Mouse (Mus musculus) midbrain, embryonic 14.5 days (tissue): ENCODE measurements around the gene Gm14085. TPM values are rescaled to one million over a fixed set of nuclear protein-coding genes. Genes with fewer than 3 reads are reported as not detected.
"Not testable (repeated sequence)": the region's sequence is repeated elsewhere in the genome, so short reads cannot be mapped to it uniquely, and the experiment has no call there.

Experiments
- ATAC-seq: fragments of 200-750 bp; cut with Nextera tagmentation; 2 replicates; pipeline ENCODE4 v1.8.0; 2017; ENCODE audit warnings: moderate number of reproducible peaks, moderate library complexity; ENCODE audit not compliant: low FRiP score, low TSS enrichment
- DNase-seq: peaks from one replicate; pipeline ENCODE4 v3.0.0-alpha.2; 2015
- H3K27ac ChIP-seq: fragments of 300-500 bp; sonication (generic); replicated peaks from 2 replicates; pipeline ENCODE4 v1.5.1; 2014; ENCODE audit warnings: mild to moderate bottlenecking, low read depth, low read length, moderate library complexity
- H3K27me3 ChIP-seq: fragments of 300-500 bp; sonication (generic); 2 replicates; pipeline ENCODE4 v1.6.1; 2014; ENCODE audit warnings: low read length, control low read depth, mixed read lengths; ENCODE audit not compliant: control insufficient read depth, insufficient read depth
- H3K36me3 ChIP-seq: fragments of 300-500 bp; sonication (generic); 2 replicates; pipeline ENCODE4 v1.6.1; 2014; ENCODE audit warnings: low read length, control low read depth; ENCODE audit not compliant: control insufficient read depth, insufficient read depth
- H3K4me1 ChIP-seq: fragments of 300-500 bp; sonication (generic); 2 replicates; pipeline ENCODE4 v1.6.1; 2014; ENCODE audit warnings: mild to moderate bottlenecking, antibody characterized with exemption, low read length, control low read depth; ENCODE audit not compliant: control insufficient read depth, insufficient read depth
- H3K4me2 ChIP-seq: fragments of 300-500 bp; sonication (generic); 2 replicates; pipeline ENCODE4 v1.6.1; 2014; ENCODE audit warnings: mild to moderate bottlenecking, low read length, moderate library complexity
- H3K4me3 ChIP-seq: fragments of 300-500 bp; sonication (generic); replicated peaks from 2 replicates; pipeline ENCODE4 v1.5.1; 2014; ENCODE audit warnings: low read depth, low read length
- H3K9ac ChIP-seq: fragments of 300-500 bp; sonication (generic); replicated peaks from 2 replicates; pipeline ENCODE4 v1.6.1; 2014; ENCODE audit warnings: mild to moderate bottlenecking, low read length, moderate library complexity
- H3K9me3 ChIP-seq: fragments of 300-500 bp; sonication (generic); 2 replicates; pipeline ENCODE4 v1.6.1; 2016; ENCODE audit warnings: low read length, control low read depth, mixed read lengths; ENCODE audit not compliant: control insufficient read depth
- WGBS: fragments of 180-500 bp; shearing (Covaris S2); extraction: QIAGEN DNeasy Blood & Tissue Kit; methylation state at CpG from one replicate; pipeline ENCODE4 v1.1.7; 2014; 5-methylcytosine and 5-hydroxymethylcytosine counted together
- polyA plus RNA-seq: library from polyadenylated mRNA; unstranded; fragments of >200 nt; fragmentation: Nextera tagmentation; extraction: Ambion mirVana; gene quantifications from 2 replicates; pipeline ENCODE4 v1.2.1, GENCODE M21; 2014

Gm14085 gene
- polyA plus RNA-seq, 1 experiment from 2014 or later = not detected

GRCm38 (mm10) chr2:122469221-122469620 is 15.5 kb upstream of the Gm14085 start:
- H3K27me3 ChIP-seq = no peaks in the 10 kb centered on the region
- no peaks in the 10 kb centered on the region for H3K9me3 ChIP-seq
- no peak overlapping the region for H3K4me3 ChIP-seq
- no peak overlapping the region for H3K27ac ChIP-seq
- no peak overlapping the region for H3K9ac ChIP-seq
- ATAC-seq (no peak), DNase-seq (no peak)
- no peak overlapping the region for H3K4me2 ChIP-seq
- 0 out of 2 replicates have a peak, but pooled peaks cover 7% of the 10 kb centered on the region for H3K4me1 ChIP-seq
- H3K36me3 ChIP-seq = no peaks in the 10 kb centered on the region
- 96% methylated on average over 3 of the region's 3 CpGs for WGBS

- no peaks in the 10 kb centered on the region for H3K27me3 ChIP-seq
- ATAC-seq = no peak
Measured at GRCm38 (mm10) chr2:122476585-122476984, 8.2 kb upstream of the Gm14085 start.

GRCm38 (mm10) chr2:122483787-122484186 is 954 bp upstream of the Gm14085 start:
- H3K4me2 ChIP-seq, ATAC-seq, H3K9ac ChIP-seq, DNase-seq, H3K36me3 ChIP-seq, H3K4me3 ChIP-seq, H3K9me3 ChIP-seq, H3K4me1 ChIP-seq, H3K27ac ChIP-seq, H3K27me3 ChIP-seq: not testable (repeated sequence)
- WGBS = 81% methylated on average over 1 of the region's 1 CpGs

More at GRCm38 (mm10) chr2:122476585-122476984, 8.2 kb upstream of the Gm14085 start:
- H3K9ac ChIP-seq = no peak overlapping the region
- no peaks in the 10 kb centered on the region for H3K36me3 ChIP-seq
- H3K9me3 ChIP-seq = no peaks in the 10 kb centered on the region
- no peak overlapping the region for H3K27ac ChIP-seq
- no peaks in the 10 kb centered on the region for H3K4me1 ChIP-seq
- no peak for DNase-seq
- no peak overlapping the region for H3K4me3 ChIP-seq
- no peak overlapping the region for H3K4me2 ChIP-seq

GRCm38 (mm10) chr2:122485654-122486053 is 913 bp downstream of the Gm14085 start:
- not testable (repeated sequence) for H3K27ac ChIP-seq, H3K4me2 ChIP-seq, ATAC-seq, DNase-seq, H3K9ac ChIP-seq, H3K4me3 ChIP-seq, H3K9me3 ChIP-seq, H3K36me3 ChIP-seq, H3K4me1 ChIP-seq, H3K27me3 ChIP-seq
- WGBS = 71% methylated on average over 2 of the region's 3 CpGs

GRCm38 (mm10) chr2:122486122-122486521 is 1.4 kb downstream of the Gm14085 start:
- not testable (repeated sequence) for H3K4me2 ChIP-seq, H3K9ac ChIP-seq, H3K4me3 ChIP-seq, H3K36me3 ChIP-seq, ATAC-seq, H3K9me3 ChIP-seq, H3K27me3 ChIP-seq, DNase-seq, H3K4me1 ChIP-seq, H3K27ac ChIP-seq

- no peak overlapping the region for H3K9ac ChIP-seq
- ATAC-seq (no peak), DNase-seq (no peak)
- H3K27ac ChIP-seq = no peak overlapping the region
- 90% methylated on average over 2 of the region's 2 CpGs for WGBS
- H3K4me1 ChIP-seq = no peaks in the 10 kb centered on the region
- H3K4me2 ChIP-seq = no peak overlapping the region
- H3K36me3 ChIP-seq = no peaks in the 10 kb centered on the region
- no peaks in the 10 kb centered on the region for H3K9me3 ChIP-seq
- no peak overlapping the region for H3K4me3 ChIP-seq
- H3K27me3 ChIP-seq = no peaks in the 10 kb centered on the region
Measured at GRCm38 (mm10) chr2:122486674-122487073, 1.9 kb downstream of the Gm14085 start.

GRCm38 (mm10) chr2:122529696-122530095 is 45.0 kb downstream of the Gm14085 start:
- H3K27ac ChIP-seq, H3K4me3 ChIP-seq, H3K9ac ChIP-seq, H3K27me3 ChIP-seq, H3K4me1 ChIP-seq, ATAC-seq, H3K4me2 ChIP-seq, DNase-seq, H3K36me3 ChIP-seq, H3K9me3 ChIP-seq: not testable (repeated sequence)
- 95% methylated on average over 1 of the region's 1 CpGs for WGBS

GRCm38 (mm10) chr2:122531290-122531689 is 46.5 kb downstream of the Gm14085 start:
- ATAC-seq = no peak
- peak; percentile 57 for DNase-seq
- Histone ChIP-seq H3K4me2 (no peak overlapping the region; the same call in 1 of the 2 replicates), H3K4me3 (no peak overlapping the region), H3K9me3 (no peaks in the 10 kb centered on the region), H3K27me3 (no peaks in the 10 kb centered on the region), H3K4me1 (0 out of 2 replicates have a peak, but pooled peaks cover 7% of the 10 kb centered on the region), H3K9ac (no peak overlapping the region), H3K36me3 (no peaks in the 10 kb centered on the region), H3K27ac (peak overlapping the region; percentile 27)
- WGBS = 75% methylated on average over 7 of the region's 7 CpGs

- 60% methylated on average over 2 of the region's 2 CpGs for whole genome bisulfite sequencing
- Histone ChIP-seq H3K9me3 (no peaks in the 10 kb centered on the region), H3K4me3 (no peak overlapping the region), H3K36me3 (no peaks in the 10 kb centered on the region), H3K9ac (no peak overlapping the region), H3K27ac (peak overlapping the region; percentile 27; the same call in 1 of the 2 replicates), H3K27me3 (no peaks in the 10 kb centered on the region), H3K4me1 (0 out of 2 replicates have a peak, but pooled peaks cover 7% of the 10 kb centered on the region), H3K4me2 (no peak overlapping the region; the same call in 1 of the 2 replicates)
- ATAC-seq = no peak
- DNase-seq = peak; percentile 53
Measured at GRCm38 (mm10) chr2:122531726-122532125, 47.0 kb downstream of the Gm14085 start.
